Mouse (Mus musculus) testis, adult 2 months (tissue): Measurements from ENCODE around the gene Trim61. TPM values are rescaled to one million over a fixed set of nuclear protein-coding genes. Genes with fewer than 3 reads are reported as not detected.
"Not testable (repeated sequence)": the region's sequence is repeated elsewhere in the genome, so short reads cannot be mapped to it uniquely, and the experiment has no call there.

Experiments
- H3K27ac ChIP-seq: fragments of 200-500 bp; 2 replicates; pipeline ENCODE4 v1.5.1; 2012; ENCODE audit warnings: low read depth, low read length; ENCODE audit not compliant: control insufficient read depth, insufficient read depth
- H3K27me3 ChIP-seq: fragments of 200-500 bp; 2 replicates; pipeline ENCODE4 v1.6.1; 2012; ENCODE audit warnings: mild to moderate bottlenecking, low read length, moderate library complexity; ENCODE audit not compliant: control insufficient read depth, insufficient read depth
- H3K36me3 ChIP-seq: fragments of 200-500 bp; 2 replicates; pipeline ENCODE4 v1.6.1; 2012; ENCODE audit warnings: mild to moderate bottlenecking, low read length; ENCODE audit not compliant: control insufficient read depth, insufficient read depth
- H3K4me1 ChIP-seq: fragments of 200-500 bp; 2 replicates; pipeline ENCODE4 v1.6.1; 2012; ENCODE audit warnings: low read length; ENCODE audit not compliant: control insufficient read depth, insufficient read depth
- H3K4me3 ChIP-seq: fragments of 200-500 bp; 2 replicates; pipeline ENCODE4 v1.5.1; 2012; ENCODE audit warnings: low read depth, mild to moderate bottlenecking, low read length, moderate library complexity, mixed read lengths; ENCODE audit not compliant: control insufficient read depth
- CTCF ChIP-seq: fragments of 200-500 bp; IDR thresholded peaks from 2 replicates; pipeline ENCODE4 v1.5.1; 2012; ENCODE audit warnings: low read depth, mild to moderate bottlenecking, inconsistent platforms, low read length, moderate library complexity; ENCODE audit not compliant: control insufficient read depth, insufficient read depth, insufficient replicate concordance
- POLR2A ChIP-seq: fragments of 200-500 bp; IDR thresholded peaks from 2 replicates; pipeline ENCODE4 v1.6.1; 2012; ENCODE audit warnings: low read depth, mild to moderate bottlenecking, inconsistent platforms, low read length, moderate library complexity; ENCODE audit not compliant: control insufficient read depth
- polyA plus RNA-seq: library from polyadenylated mRNA; depleted of rRNA; stranded (reverse); fragments of >200 nt; gene quantifications from 2 replicates; pipeline ENCODE4 v1.2.3, GENCODE M21; 2012

Trim61 gene
- polyA plus RNA-seq, 1 experiment: not detected

- no peak for TF ChIP-seq CTCF
- no peak for TF ChIP-seq POLR2A
- Histone ChIP-seq H3K36me3 (no peaks in the 10 kb centered on the region), H3K4me1 (peaks cover 6% of the 10 kb centered on the region; the same call in 1 of the 2 replicates), H3K27ac (no peak overlapping the region), H3K27me3 (no peaks in the 10 kb centered on the region), H3K4me3 (no peak overlapping the region)
Measured at GRCm38 (mm10) chr8:65032107-65032506, 13.8 kb upstream of the Trim61 start.

GRCm38 (mm10) chr8:65030735-65031485, 12.6 kb upstream of the Trim61 start:
- no peak overlapping the region for H3K27ac ChIP-seq

GRCm38 (mm10) chr8:65029776-65030175, 11.5 kb upstream of the Trim61 start:
- H3K4me3 ChIP-seq: no peak overlapping the region
- H3K27ac ChIP-seq: no peak overlapping the region
- no peaks in the 10 kb centered on the region for H3K27me3 ChIP-seq
- TF ChIP-seq POLR2A (no peak), CTCF (no peak)
- peaks cover 4% of the 10 kb centered on the region; the same call in 1 of the 2 replicates for H3K4me1 ChIP-seq
- no peaks in the 10 kb centered on the region for H3K36me3 ChIP-seq

More at GRCm38 (mm10) chr8:65030735-65031485, 12.6 kb upstream of the Trim61 start:
- Histone ChIP-seq H3K36me3 (no peaks in the 10 kb centered on the region), H3K4me3 (no peak overlapping the region), H3K4me1 (peaks cover 6% of the 10 kb centered on the region; the same call in 1 of the 2 replicates), H3K27me3 (no peaks in the 10 kb centered on the region)
- TF ChIP-seq POLR2A: no peak
- TF ChIP-seq CTCF: no peak

GRCm38 (mm10) chr8:65028959-65029686, 10.8 kb upstream of the Trim61 start:
- Histone ChIP-seq H3K27ac (no peak overlapping the region), H3K27me3 (no peaks in the 10 kb centered on the region), H3K36me3 (no peaks in the 10 kb centered on the region), H3K4me3 (no peak overlapping the region), H3K4me1 (peaks cover 4% of the 10 kb centered on the region; the same call in 1 of the 2 replicates)
- TF ChIP-seq CTCF: no peak
- no peak for TF ChIP-seq POLR2A

GRCm38 (mm10) chr8:65022485-65022884, 4.2 kb upstream of the Trim61 start:
- no peak overlapping the region for H3K27ac ChIP-seq
- TF ChIP-seq POLR2A (no peak), CTCF (no peak)
- peaks cover 3% of the 10 kb centered on the region; the same call in 1 of the 2 replicates for H3K4me1 ChIP-seq
- H3K36me3 ChIP-seq: no peaks in the 10 kb centered on the region
- H3K27me3 ChIP-seq: no peaks in the 10 kb centered on the region
- no peak overlapping the region for H3K4me3 ChIP-seq

- not testable (repeated sequence) for H3K27me3 ChIP-seq, H3K36me3 ChIP-seq, H3K4me3 ChIP-seq
Measured at GRCm38 (mm10) chr8:65007616-65008015, 10.7 kb downstream of the Trim61 start.

GRCm38 (mm10) chr8:64998806-64999365, 19.4 kb downstream of the Trim61 start:
- TF ChIP-seq POLR2A (no peak), CTCF (no peak)
- no peaks in the 10 kb centered on the region for H3K27me3 ChIP-seq
- H3K27ac ChIP-seq: no peak overlapping the region
- no peaks in the 10 kb centered on the region; the same call in 1 of the 2 replicates for H3K4me1 ChIP-seq
- no peak overlapping the region for H3K4me3 ChIP-seq
- no peaks in the 10 kb centered on the region for H3K36me3 ChIP-seq

More at GRCm38 (mm10) chr8:65007616-65008015, 10.7 kb downstream of the Trim61 start:
- H3K4me1 ChIP-seq, H3K27ac ChIP-seq: not testable (repeated sequence)
